In the genomic region with DNA sequence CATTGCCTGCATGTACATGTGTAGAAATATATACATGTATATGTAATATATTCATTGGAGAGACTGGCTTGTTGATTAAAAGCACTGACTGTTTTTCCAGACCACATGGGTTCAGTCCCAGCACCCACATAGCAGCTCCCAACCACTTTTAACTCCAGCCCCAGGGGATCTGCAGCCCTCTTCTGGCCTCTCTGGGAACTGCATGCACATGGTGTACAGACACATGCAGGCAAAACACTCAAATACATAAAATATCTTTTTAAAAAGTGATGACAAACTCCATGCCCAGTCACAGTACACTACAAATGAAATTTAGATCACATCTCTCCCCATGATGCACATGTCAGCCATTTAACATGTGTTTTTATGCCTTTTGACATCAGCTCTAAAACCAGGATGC, we compare ENCODE assay signal across 25 mouse cellular contexts. TPM values are rescaled to one million over a fixed set of nuclear protein-coding genes. Genes with fewer than 3 reads are reported as not detected.
DNase-seq lines count a peak whose midpoint lies in the region; ATAC-seq and TF ChIP-seq lines count a peak whose summit lies in the region.
"Had no signal": no experiment of that assay in that cellular context is flagged by ENCODE, and none has a peak within 500 bp of the region (broad histone marks: within the 10 kb centered on the region; RNA-seq: fewer than 3 reads in every experiment).

No protein-coding gene starts in this region.

- H3K4me2 ChIP-seq in forebrain, postnatal 0 days (ENCODE audit: low read depth): no peak overlapping the region
- H3K4me2 ChIP-seq in forebrain, embryonic 15.5 days (replicated peaks): no peak overlapping the region
- H3K4me2 ChIP-seq: hindbrain, embryonic 15.5 days; liver, embryonic 15.5 days; neural tube, embryonic 13.5 days had no signal

- TF ChIP-seq POLR2A in liver, adult 2 months (IDR thresholded peaks at IDR 0.05; ENCODE audit: extremely low read depth, insufficient read depth, low read length): no peak
- TF ChIP-seq POLR2A in ES-Bruce4 (IDR thresholded peaks at IDR 0.05; ENCODE audit: insufficient read depth, low read length): no peak
- TF ChIP-seq POLR2A in brain, embryonic 14.5 days (IDR thresholded peaks at IDR 0.05; ENCODE audit: borderline replicate concordance, extremely low read depth, insufficient read depth, insufficient read length, poor library complexity, severe bottlenecking): no peak

- H3K79me2 ChIP-seq in liver, adult 2 months (ENCODE audit: control insufficient read depth, insufficient read depth, low read length): no peaks in the 10 kb centered on the region

- no peak for ATAC-seq in forebrain, postnatal 0 days
- no peak for ATAC-seq in forebrain, embryonic 15.5 days (replicated peaks)
- no peak for ATAC-seq in granulocyte monocyte progenitor cell, adult 5-6 weeks (replicated peaks; ENCODE audit: poor library complexity, severe bottlenecking)
- ATAC-seq: forebrain, embryonic 16.5 days had no signal

- H3K9me3 ChIP-seq in forebrain, postnatal 0 days (ENCODE audit: low read length): no peaks in the 10 kb centered on the region
- no peaks in the 10 kb centered on the region for H3K9me3 ChIP-seq in forebrain, embryonic 15.5 days
- H3K9me3 ChIP-seq in ES-Bruce4 (replicated peaks; ENCODE audit: control insufficient read depth, insufficient read depth, low read length, poor library complexity, severe bottlenecking): no peaks in the 10 kb centered on the region; the same call in 1 of the 2 replicates
- H3K9me3 ChIP-seq: heart, embryonic 10.5 days; hindbrain, embryonic 15.5 days; limb, embryonic 10.5 days; liver, embryonic 15.5 days; neural tube, embryonic 13.5 days had no signal

- no peaks in the 10 kb centered on the region for H3K36me3 ChIP-seq in forebrain, postnatal 0 days (ENCODE audit: insufficient read depth)
- no peaks in the 10 kb centered on the region for H3K36me3 ChIP-seq in forebrain, embryonic 15.5 days
- H3K36me3 ChIP-seq in liver, adult 2 months (ENCODE audit: control insufficient read depth, insufficient read depth, low read length): no peaks in the 10 kb centered on the region
- H3K36me3 ChIP-seq in ES-Bruce4 (ENCODE audit: control insufficient read depth, insufficient read depth, low read length, poor library complexity, severe bottlenecking): no peaks in the 10 kb centered on the region
- H3K36me3 ChIP-seq: embryonic facial prominence, embryonic 10.5 days; heart, embryonic 10.5 days; hindbrain, embryonic 15.5 days; limb, embryonic 10.5 days; liver, embryonic 15.5 days; neural tube, embryonic 13.5 days had no signal

- peak; percentile 35; the same call in 1 of the 2 replicates for TF ChIP-seq CTCF in forebrain, postnatal 0 days (IDR thresholded peaks at IDR 0.05; ENCODE audit: low read depth)
- TF ChIP-seq CTCF in liver, adult 2 months (IDR thresholded peaks at IDR 0.05; ENCODE audit: low read depth, low read length): 0 out of 2 replicates have a peak, but pooled peaks have one; percentile 16
- peak; percentile 30 for TF ChIP-seq CTCF in ES-Bruce4 (IDR thresholded peaks at IDR 0.05; ENCODE audit: low read depth, low read length)
- TF ChIP-seq CTCF in brain, embryonic 14.5 days (IDR thresholded peaks at IDR 0.05; ENCODE audit: borderline replicate concordance, extremely low read depth, insufficient read depth, insufficient read length): peak; percentile 29; the same call in 1 of the 2 replicates

- no peak overlapping the region for H3K9ac ChIP-seq in forebrain, postnatal 0 days
- no peak overlapping the region for H3K9ac ChIP-seq in forebrain, embryonic 15.5 days (replicated peaks)
- H3K9ac ChIP-seq in liver, adult 2 months (ENCODE audit: low read depth, low read length): no peak overlapping the region
- H3K9ac ChIP-seq in ES-Bruce4 (ENCODE audit: low read depth, poor library complexity, severe bottlenecking): no peak overlapping the region
- H3K9ac ChIP-seq: hindbrain, embryonic 15.5 days; liver, embryonic 15.5 days; neural tube, embryonic 13.5 days had no signal

- H3K4me1 ChIP-seq in forebrain, postnatal 0 days (ENCODE audit: insufficient read depth): no peaks in the 10 kb centered on the region
- peaks cover 17% of the 10 kb centered on the region for H3K4me1 ChIP-seq in forebrain, embryonic 15.5 days
- H3K4me1 ChIP-seq in liver, adult 2 months (ENCODE audit: control insufficient read depth, insufficient read depth, low read length): no peaks in the 10 kb centered on the region
- H3K4me1 ChIP-seq in ES-Bruce4 (ENCODE audit: control insufficient read depth, insufficient read depth, low read length): no peaks in the 10 kb centered on the region
- H3K4me1 ChIP-seq: liver, embryonic 15.5 days; megakaryocyte, embryonic 14.5 days had no signal

- H3K27ac ChIP-seq in forebrain, postnatal 0 days (ENCODE audit: low read depth, low read length): no peak overlapping the region
- H3K27ac ChIP-seq in forebrain, embryonic 15.5 days (replicated peaks): no peak overlapping the region
- H3K27ac ChIP-seq in liver, adult 2 months (replicated peaks; ENCODE audit: insufficient read depth, low read depth, low read length): no peak overlapping the region
- no peak overlapping the region for H3K27ac ChIP-seq in ES-Bruce4 (ENCODE audit: insufficient read depth, low read length)
- H3K27ac ChIP-seq: embryonic facial prominence, embryonic 10.5 days; heart, embryonic 10.5 days; hindbrain, embryonic 15.5 days; limb, embryonic 10.5 days; liver, embryonic 15.5 days; neural tube, embryonic 13.5 days had no signal

- H3K4me3 ChIP-seq in forebrain, postnatal 0 days (ENCODE audit: low read depth, low read length): no peak overlapping the region
- no peak overlapping the region for H3K4me3 ChIP-seq in forebrain, embryonic 15.5 days
- H3K4me3 ChIP-seq in liver, adult 2 months (ENCODE audit: insufficient read depth, low read depth, low read length): no peak overlapping the region
- H3K4me3 ChIP-seq in ES-Bruce4 (ENCODE audit: low read depth, low read length): no peak overlapping the region
- H3K4me3 ChIP-seq: embryonic facial prominence, embryonic 10.5 days; heart, embryonic 10.5 days; hindbrain, embryonic 15.5 days; limb, embryonic 10.5 days; liver, embryonic 15.5 days; megakaryocyte, embryonic 14.5 days; neural tube, embryonic 13.5 days had no signal

- H3K27me3 ChIP-seq in forebrain, postnatal 0 days (ENCODE audit: insufficient read depth, low read length): no peaks in the 10 kb centered on the region
- H3K27me3 ChIP-seq in forebrain, embryonic 15.5 days: no peaks in the 10 kb centered on the region
- H3K27me3 ChIP-seq in liver, adult 2 months (ENCODE audit: control insufficient read depth, insufficient read depth, low read length): no peaks in the 10 kb centered on the region
- H3K27me3 ChIP-seq in ES-Bruce4 (ENCODE audit: control insufficient read depth, insufficient read depth, low read length, poor library complexity, severe bottlenecking): no peaks in the 10 kb centered on the region
- H3K27me3 ChIP-seq: hindbrain, embryonic 15.5 days; liver, embryonic 15.5 days; megakaryocyte, embryonic 14.5 days; neural tube, embryonic 13.5 days had no signal

- TF ChIP-seq EP300 in ES-Bruce4 (IDR thresholded peaks at IDR 0.05; ENCODE audit: insufficient read depth, low read depth, low read length): no peak

- no peak for DNase-seq in forebrain, postnatal 0 days
- DNase-seq in liver, adult 2 months (ENCODE audit: extremely low read depth, low read depth, low spot score): no peak
- DNase-seq in liver: no peak
- DNase-seq in brain, embryonic 14.5 days (ENCODE audit: low read depth): no peak
- DNase-seq in frontal cortex, adult 2 months (ENCODE audit: extremely low spot score in 1 of 2, low spot score in 1 of 2): no peak
- DNase-seq: adrenal gland, adult 2 months; cerebellum, adult 18-20 months; gastrocnemius, postnatal 14 days; heart, postnatal 10 days; kidney, adult 8-10 months; kidney, postnatal 4 days; layer of hippocampus, postnatal 36 days; lung, postnatal 14 days; right cerebral cortex, postnatal 14 days had no signal

RNA-seq across cellular contexts. Expression of gene Chst8, which starts 30.5 kb away (rescaled TPM):
- 17.6 and 22.2 TPM in 2 replicates for total RNA-seq in forebrain, postnatal 0 days (2014; rRNA removed)
- polyA plus RNA-seq in forebrain, postnatal 0 days (2015; fragmentation: Nextera tagmentation; extraction: Ambion mirVana): 10.8 and 14.2 TPM in 2 replicates
- 8.8 and 9.6 TPM in 2 replicates for polyA plus RNA-seq in forebrain, embryonic 15.5 days (2015; fragmentation: Nextera tagmentation; extraction: Ambion mirVana)
- 0.07 and 0.28 TPM in 2 replicates for total RNA-seq in liver, adult 2 months (2014; rRNA removed)
- polyA plus RNA-seq in liver, adult 2 months (2012; rRNA removed): 0.09 and 0.35 TPM in 2 replicates
- 4.8 and 5.4 TPM in 2 replicates for polyA plus RNA-seq in ES-Bruce4 (2011; ENCODE audit: insufficient read depth, insufficient read length, low read depth, missing spikeins)
- polyA plus RNA-seq in brain, embryonic 14.5 days (2012; rRNA removed): 13.3 and 13.6 TPM in 2 replicates
- total RNA-seq in granulocyte monocyte progenitor cell, adult 5-6 weeks (2014; fragmentation: Nextera tagmentation): not detected in 2 replicates
- not detected in 2 replicates for total RNA-seq in granulocyte monocyte progenitor cell, adult 5-6 weeks (2017)
- 12.3 and 12.5 TPM in 2 replicates for polyA plus RNA-seq in frontal cortex, adult 2 months (2012; rRNA removed)
